Mouse (Mus musculus): Measurements from ENCODE around the gene Cyp2t4. TPM values are rescaled to one million over a fixed set of nuclear protein-coding genes. Genes with fewer than 3 reads are reported as not detected.

The Cyp2t4 gene
- total and polyA plus RNA-seq, 3 experiments: 0.28 TPM; not detected in 2

DNA sequence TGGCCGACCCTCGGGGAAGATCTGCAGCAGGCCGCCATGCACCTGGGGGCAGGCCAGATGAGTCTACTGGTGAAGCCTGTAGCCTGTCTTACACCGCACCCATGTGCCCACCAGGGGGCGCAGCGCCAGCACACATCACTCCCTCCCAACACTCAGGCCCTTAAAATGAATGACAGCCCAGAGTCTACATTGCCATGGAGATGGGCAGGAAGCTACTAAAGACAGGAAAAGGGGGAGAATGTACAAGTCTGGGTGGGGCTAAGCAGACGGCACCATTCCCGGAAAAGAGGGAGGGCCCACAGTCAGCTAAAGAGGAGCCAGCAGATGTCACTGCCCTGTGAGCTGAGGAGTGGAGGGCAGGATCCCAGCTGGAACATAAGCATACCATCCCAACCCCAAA lies 6.4 kb downstream of the Cyp2t4 start (continued):
- TF ChIP-seq HCFC1 (IDR thresholded peaks at IDR 0.05; ENCODE audit: low read depth, low read length) (peak; percentile 30; the same call in 1 of the 2 replicates), ZC3H11A (IDR thresholded peaks at IDR 0.05; ENCODE audit: low read depth, low read length) (peak; percentile 39; the same call in 1 of the 2 replicates), MYC (IDR thresholded peaks at IDR 0.05; ENCODE audit: low read depth, low read length) (peak; percentile 69; the same call in 1 of the 2 replicates)

DNA sequence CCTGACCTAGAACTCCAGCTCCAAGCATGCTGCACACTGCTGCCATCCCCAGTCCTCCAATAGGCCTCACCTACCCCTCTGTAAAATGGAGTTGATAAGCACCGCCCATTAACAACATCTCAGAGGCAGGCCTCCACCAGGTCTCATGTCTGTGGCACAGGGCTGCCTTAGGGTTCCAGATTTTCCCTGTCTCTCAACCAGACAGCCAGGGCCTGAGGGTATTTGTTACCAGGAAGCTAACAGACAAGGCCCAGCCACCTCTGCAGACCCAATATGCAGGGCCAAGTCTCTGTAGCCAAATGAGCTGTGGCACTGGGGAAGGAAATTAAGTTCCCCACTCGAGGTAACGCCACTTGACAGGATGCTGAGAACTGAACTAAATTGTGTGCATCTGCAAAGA lies 7.4 kb downstream of the Cyp2t4 start:
- Histone ChIP-seq H3K4me3 (ENCODE audit: control insufficient read depth in 1 of 2, insufficient read depth in 1 of 2, low read depth in 2 of 2, low read length in 2 of 2) (no peak overlapping the region), H3K4me1 (ENCODE audit: control insufficient read depth in 1 of 2, insufficient read depth in 2 of 2, low read length in 2 of 2) (no peaks in the 10 kb centered on the region)
- no peak for DNase-seq (ENCODE audit: low read depth, low spot score)

DNA sequence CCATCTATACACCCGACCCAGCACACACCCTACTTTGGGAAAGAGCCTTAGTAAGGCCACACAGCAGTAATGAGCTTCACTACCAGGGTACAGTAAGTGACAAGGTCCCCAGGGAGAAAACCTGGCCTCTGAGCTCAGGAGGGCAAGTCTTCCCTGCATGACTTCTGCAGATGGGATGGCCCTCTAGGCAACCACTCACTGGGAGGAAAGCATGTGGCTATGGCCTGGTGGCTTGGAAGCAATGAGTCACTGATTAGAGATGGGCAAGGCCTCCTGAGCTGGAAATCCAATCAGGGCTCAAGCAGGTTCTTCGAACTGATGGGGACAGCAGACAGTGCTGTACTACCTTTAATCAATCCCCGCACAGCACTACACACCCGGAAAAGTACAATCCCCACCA lies 8.2 kb downstream of the Cyp2t4 start:
- Histone ChIP-seq H3K9ac (ENCODE audit: control insufficient read depth, low read depth, low read length, poor library complexity, severe bottlenecking) (no peak overlapping the region), H3K9me3 (replicated peaks; ENCODE audit: insufficient read depth, low read length) (no peaks in the 10 kb centered on the region), H3K79me2 (ENCODE audit: control insufficient read depth, insufficient read depth, low read length, poor library complexity) (peaks cover 11% of the 10 kb centered on the region), H3K4me1 (ENCODE audit: control insufficient read depth in 1 of 2, insufficient read depth in 2 of 2, low read length in 2 of 2) (no peaks in the 10 kb centered on the region), H3K27ac (ENCODE audit: control insufficient read depth, low read depth, low read length) (no peak overlapping the region), H3K4me3 (ENCODE audit: control insufficient read depth in 1 of 2, insufficient read depth in 1 of 2, low read depth in 2 of 2, low read length in 2 of 2) (no peak overlapping the region), H3K36me3 (ENCODE audit: control insufficient read depth in 1 of 2, insufficient read depth in 2 of 2, low read length in 2 of 2) (peaks cover 0 to 2% of the 10 kb centered on the region in 2 experiments; a peak in 1 of 4 replicates), H3K27me3 (ENCODE audit: control insufficient read depth in 1 of 2, insufficient read depth in 2 of 2, low read length in 2 of 2) (no peaks in the 10 kb centered on the region)
- no peak for DNase-seq (ENCODE audit: low read depth, low spot score)
- no peak for TF ChIP-seq MAZ (IDR thresholded peaks at IDR 0.05; ENCODE audit: low read depth, low read length)
- no peak for TF ChIP-seq POLR2AphosphoS5 (IDR thresholded peaks at IDR 0.05; ENCODE audit: borderline replicate concordance, low read depth, low read length)
- no peak for TF ChIP-seq TAL1 (IDR thresholded peaks at IDR 0.05; ENCODE audit: low read length)
- TF ChIP-seq CHD1 (IDR thresholded peaks at IDR 0.05; ENCODE audit: low read depth, low read length): no peak

More for the DNA sequence above, 7.4 kb downstream of the Cyp2t4 start:
- H3K27ac ChIP-seq (ENCODE audit: control insufficient read depth, low read depth, low read length): no peak overlapping the region
- H3K9me3 ChIP-seq (replicated peaks; ENCODE audit: insufficient read depth, low read length): no peaks in the 10 kb centered on the region
- H3K9ac ChIP-seq (ENCODE audit: control insufficient read depth, low read depth, low read length, poor library complexity, severe bottlenecking): no peak overlapping the region
- no peak for TF ChIP-seq ELF1 (IDR thresholded peaks at IDR 0.05; ENCODE audit: low read depth, low read length)
- 0 out of 4 replicates have a peak, but pooled peaks of 1 of the 2 experiments have one; percentile 13 for TF ChIP-seq POLR2A (IDR thresholded peaks at IDR 0.05; ENCODE audit: control insufficient read depth in 1 of 2, insufficient read depth in 1 of 2, low read depth in 1 of 2, low read length in 2 of 2, poor library complexity in 1 of 2)
- no peak for TF ChIP-seq JUND (IDR thresholded peaks at IDR 0.05; ENCODE audit: low read depth, low read length)
- TF ChIP-seq USF1 (IDR thresholded peaks at IDR 0.05; ENCODE audit: low read depth, low read length): no peak
- TF ChIP-seq GABPA (IDR thresholded peaks at IDR 0.05; ENCODE audit: low read depth, low read length): no peak
- TF ChIP-seq ZMIZ1 (IDR thresholded peaks at IDR 0.05; ENCODE audit: low read depth, low read length): no peak
- no peak for TF ChIP-seq POLR2AphosphoS2 (IDR thresholded peaks at IDR 0.05; ENCODE audit: low read length)
- TF ChIP-seq MAFK (IDR thresholded peaks at IDR 0.05; ENCODE audit: borderline replicate concordance, low read depth, low read length): no peak
- H3K27me3 ChIP-seq (ENCODE audit: control insufficient read depth in 1 of 2, insufficient read depth in 2 of 2, low read length in 2 of 2): no peaks in the 10 kb centered on the region
- peaks cover 0 to 2% of the 10 kb centered on the region in 2 experiments; a peak in 1 of 4 replicates for H3K36me3 ChIP-seq (ENCODE audit: control insufficient read depth in 1 of 2, insufficient read depth in 2 of 2, low read length in 2 of 2)
- H3K79me2 ChIP-seq (ENCODE audit: control insufficient read depth, insufficient read depth, low read length, poor library complexity): peaks cover 7% of the 10 kb centered on the region
